Mouse (Mus musculus) midbrain, embryonic 14.5 days (tissue): ENCODE measurements around the gene Ezh1. TPM values are rescaled to one million over a fixed set of nuclear protein-coding genes. Genes with fewer than 3 reads are reported as not detected.

ENCODE experiments used
- ATAC-seq: fragments of 200-750 bp; cut with Nextera tagmentation; 2 replicates; pipeline ENCODE4 v1.8.0; 2017; ENCODE audit warnings: moderate number of reproducible peaks, moderate library complexity; ENCODE audit not compliant: low FRiP score, low TSS enrichment
- DNase-seq: peaks from one replicate; pipeline ENCODE4 v3.0.0-alpha.2; 2015
- H3K27ac ChIP-seq: fragments of 300-500 bp; sonication (generic); replicated peaks from 2 replicates; pipeline ENCODE4 v1.5.1; 2014; ENCODE audit warnings: mild to moderate bottlenecking, low read depth, low read length, moderate library complexity
- H3K27me3 ChIP-seq: fragments of 300-500 bp; sonication (generic); 2 replicates; pipeline ENCODE4 v1.6.1; 2014; ENCODE audit warnings: low read length, control low read depth, mixed read lengths; ENCODE audit not compliant: control insufficient read depth, insufficient read depth
- H3K36me3 ChIP-seq: fragments of 300-500 bp; sonication (generic); 2 replicates; pipeline ENCODE4 v1.6.1; 2014; ENCODE audit warnings: low read length, control low read depth; ENCODE audit not compliant: control insufficient read depth, insufficient read depth
- H3K4me1 ChIP-seq: fragments of 300-500 bp; sonication (generic); 2 replicates; pipeline ENCODE4 v1.6.1; 2014; ENCODE audit warnings: mild to moderate bottlenecking, antibody characterized with exemption, low read length, control low read depth; ENCODE audit not compliant: control insufficient read depth, insufficient read depth
- H3K4me2 ChIP-seq: fragments of 300-500 bp; sonication (generic); 2 replicates; pipeline ENCODE4 v1.6.1; 2014; ENCODE audit warnings: mild to moderate bottlenecking, low read length, moderate library complexity
- H3K4me3 ChIP-seq: fragments of 300-500 bp; sonication (generic); replicated peaks from 2 replicates; pipeline ENCODE4 v1.5.1; 2014; ENCODE audit warnings: low read depth, low read length
- H3K9ac ChIP-seq: fragments of 300-500 bp; sonication (generic); replicated peaks from 2 replicates; pipeline ENCODE4 v1.6.1; 2014; ENCODE audit warnings: mild to moderate bottlenecking, low read length, moderate library complexity
- H3K9me3 ChIP-seq: fragments of 300-500 bp; sonication (generic); 2 replicates; pipeline ENCODE4 v1.6.1; 2016; ENCODE audit warnings: low read length, control low read depth, mixed read lengths; ENCODE audit not compliant: control insufficient read depth
- WGBS: fragments of 180-500 bp; shearing (Covaris S2); extraction: QIAGEN DNeasy Blood & Tissue Kit; methylation state at CpG from one replicate; pipeline ENCODE4 v1.1.7; 2014; 5-methylcytosine and 5-hydroxymethylcytosine counted together
- polyA plus RNA-seq: library from polyadenylated mRNA; unstranded; fragments of >200 nt; fragmentation: Nextera tagmentation; extraction: Ambion mirVana; gene quantifications from 2 replicates; pipeline ENCODE4 v1.2.1, GENCODE M21; 2014

The Ezh1 gene
- polyA plus RNA-seq, 1 experiment from 2014 or later: 25.1 TPM

GRCm38 (mm10) chr11:101190913-101191907, 35.1 kb downstream of the Ezh1 start:
- H3K4me1 ChIP-seq: peaks cover 15% of the 10 kb centered on the region; the same call in 1 of the 2 replicates
- H3K9ac ChIP-seq: no peak overlapping the region
- ATAC-seq (no peak; the same call in 1 of the 2 replicates), DNase-seq (no peak)
- no peaks in the 10 kb centered on the region for H3K9me3 ChIP-seq
- no peaks in the 10 kb centered on the region for H3K27me3 ChIP-seq
- WGBS: 58% methylated on average over 17 of the region's 17 CpGs
- peaks cover 18% of the 10 kb centered on the region for H3K36me3 ChIP-seq
- no peak overlapping the region for H3K4me3 ChIP-seq
- H3K27ac ChIP-seq: peak overlapping the region; percentile 75; the same call in 1 of the 2 replicates
- H3K4me2 ChIP-seq: no peak overlapping the region

GRCm38 (mm10) chr11:101190181-101190912, 35.9 kb downstream of the Ezh1 start:
- H3K27ac ChIP-seq: peak overlapping the region; percentile 75
- no peak overlapping the region for H3K4me3 ChIP-seq
- DNase-seq: no peak
- ATAC-seq: no peak
- H3K4me2 ChIP-seq: no peak overlapping the region
- H3K9ac ChIP-seq: peak overlapping the region; percentile 23; the same call in 1 of the 2 replicates
- H3K4me1 ChIP-seq: peaks cover 15% of the 10 kb centered on the region; the same call in 1 of the 2 replicates
- H3K36me3 ChIP-seq: peaks cover 16% of the 10 kb centered on the region
- no peaks in the 10 kb centered on the region for H3K27me3 ChIP-seq
- no peaks in the 10 kb centered on the region for H3K9me3 ChIP-seq
- 33% methylated on average over 8 of the region's 8 CpGs for WGBS

GRCm38 (mm10) chr11:101189495-101190180, 36.6 kb downstream of the Ezh1 start:
- 14% methylated on average over 6 of the region's 6 CpGs for WGBS
- H3K27me3 ChIP-seq: no peaks in the 10 kb centered on the region
- no peaks in the 10 kb centered on the region for H3K9me3 ChIP-seq
- DNase-seq (peak; percentile 59), ATAC-seq (0 out of 2 replicates have a peak, but pooled peaks have one; percentile 31)
- H3K9ac ChIP-seq: peak overlapping the region; percentile 23; the same call in 1 of the 2 replicates
- H3K4me2 ChIP-seq: no peak overlapping the region
- H3K36me3 ChIP-seq: peaks cover 15% of the 10 kb centered on the region
- peaks cover 15% of the 10 kb centered on the region; the same call in 1 of the 2 replicates for H3K4me1 ChIP-seq
- H3K27ac ChIP-seq: peak overlapping the region; percentile 75
- no peak overlapping the region for H3K4me3 ChIP-seq

- H3K9me3 ChIP-seq: no peaks in the 10 kb centered on the region
- H3K4me3 ChIP-seq: no peak overlapping the region
- H3K4me1 ChIP-seq: peaks cover 15% of the 10 kb centered on the region; the same call in 1 of the 2 replicates
- no peak for ATAC-seq
- H3K36me3 ChIP-seq: 0 out of 2 replicates have a peak, but pooled peaks cover 4% of the 10 kb centered on the region
- H3K27me3 ChIP-seq: no peaks in the 10 kb centered on the region
- no peak overlapping the region for H3K9ac ChIP-seq
- H3K4me2 ChIP-seq: no peak overlapping the region
- DNase-seq: no peak
- 86% methylated on average over 11 of the region's 11 CpGs for WGBS
- H3K27ac ChIP-seq: 0 out of 2 replicates have a peak overlapping the region, but pooled peaks have one; percentile 13
These were observed 38.0 kb downstream of the Ezh1 start for GRCm38 (mm10) chr11:101188166-101188805.

GRCm38 (mm10) chr11:101187541-101187940, 38.7 kb downstream of the Ezh1 start:
- ATAC-seq (no peak), DNase-seq (no peak)
- Histone ChIP-seq H3K36me3 (0 out of 2 replicates have a peak, but pooled peaks cover 4% of the 10 kb centered on the region), H3K4me3 (no peak overlapping the region), H3K9me3 (no peaks in the 10 kb centered on the region), H3K9ac (no peak overlapping the region), H3K27ac (no peak overlapping the region), H3K4me1 (peaks cover 15% of the 10 kb centered on the region; the same call in 1 of the 2 replicates), H3K27me3 (no peaks in the 10 kb centered on the region), H3K4me2 (no peak overlapping the region)
- 94% methylated on average over 5 of the region's 5 CpGs for WGBS

GRCm38 (mm10) chr11:101186526-101187247, 39.6 kb downstream of the Ezh1 start:
- WGBS: 86% methylated on average over 27 of the region's 27 CpGs
- 0 out of 2 replicates have a peak, but pooled peaks cover 4% of the 10 kb centered on the region for H3K36me3 ChIP-seq

GRCm38 (mm10) chr11:101185441-101185840, 40.8 kb downstream of the Ezh1 start:
- no peak overlapping the region for H3K27ac ChIP-seq
- 95% methylated on average over 4 of the region's 4 CpGs for WGBS
- peaks cover 12% of the 10 kb centered on the region; the same call in 1 of the 2 replicates for H3K4me1 ChIP-seq
- H3K27me3 ChIP-seq: no peaks in the 10 kb centered on the region
- 0 out of 2 replicates have a peak, but pooled peaks cover 4% of the 10 kb centered on the region for H3K36me3 ChIP-seq
- DNase-seq (no peak), ATAC-seq (no peak)
- H3K9me3 ChIP-seq: no peaks in the 10 kb centered on the region
- H3K9ac ChIP-seq: no peak overlapping the region
- no peak overlapping the region for H3K4me3 ChIP-seq
- no peak overlapping the region for H3K4me2 ChIP-seq

More at GRCm38 (mm10) chr11:101186526-101187247, 39.6 kb downstream of the Ezh1 start:
- peaks cover 15% of the 10 kb centered on the region; the same call in 1 of the 2 replicates for H3K4me1 ChIP-seq
- H3K9me3 ChIP-seq: no peaks in the 10 kb centered on the region
- no peak overlapping the region for H3K4me2 ChIP-seq
- H3K4me3 ChIP-seq: no peak overlapping the region
- no peak for ATAC-seq
- H3K9ac ChIP-seq: no peak overlapping the region
- DNase-seq: no peak
- no peaks in the 10 kb centered on the region for H3K27me3 ChIP-seq
- no peak overlapping the region for H3K27ac ChIP-seq
